Mouse (Mus musculus) forebrain, embryonic 13.5 days (tissue): ENCODE results near the gene Fosl1. TPM values are rescaled to one million over a fixed set of nuclear protein-coding genes. Genes with fewer than 3 reads are reported as not detected.
"Not testable (repeated sequence)": the region's sequence is repeated elsewhere in the genome, so short reads cannot be mapped to it uniquely, and the experiment has no call there.

Experiments used
- ATAC-seq: fragments of 200-750 bp; cut with Nextera tagmentation; 2 replicates; pipeline ENCODE4 v1.8.0; 2017
- H3K27ac ChIP-seq: fragments of 300-500 bp; sonication (generic); 2 replicates; pipeline ENCODE4 v1.5.1; 2015; ENCODE audit warnings: inconsistent platforms, mild to moderate bottlenecking, moderate library complexity
- H3K27me3 ChIP-seq: fragments of 300-500 bp; sonication (generic); 2 replicates; pipeline ENCODE4 v1.6.1; 2015; ENCODE audit warnings: mild to moderate bottlenecking, inconsistent platforms
- H3K36me3 ChIP-seq: fragments of 300-500 bp; sonication (generic); 2 replicates; pipeline ENCODE4 v1.6.1; 2015; ENCODE audit warnings: mild to moderate bottlenecking, inconsistent platforms; ENCODE audit not compliant: poor library complexity, severe bottlenecking
- H3K4me1 ChIP-seq: fragments of 300-500 bp; sonication (generic); 2 replicates; pipeline ENCODE4 v1.6.1; 2015; ENCODE audit warnings: inconsistent platforms
- H3K4me2 ChIP-seq: fragments of 300-500 bp; sonication (generic); 2 replicates; pipeline ENCODE4 v1.6.1; 2015; ENCODE audit warnings: inconsistent platforms, mild to moderate bottlenecking, moderate library complexity
- H3K4me3 ChIP-seq: fragments of 300-500 bp; sonication (generic); 2 replicates; pipeline ENCODE4 v1.5.1; 2015; ENCODE audit warnings: mild to moderate bottlenecking, inconsistent platforms
- H3K9ac ChIP-seq: fragments of 300-500 bp; sonication (generic); 2 replicates; pipeline ENCODE4 v1.6.1; 2015; ENCODE audit warnings: mild to moderate bottlenecking, inconsistent platforms
- H3K9me3 ChIP-seq: fragments of 300-500 bp; sonication (generic); replicated peaks from 2 replicates; pipeline ENCODE4 v1.6.1; 2016; ENCODE audit warnings: inconsistent platforms
- WGBS: fragments of 180-500 bp; shearing (Covaris S2); methylation state at CpG from one replicate; pipeline ENCODE4 v1.1.7; 2015; 5-methylcytosine and 5-hydroxymethylcytosine counted together
- polyA plus RNA-seq: library from polyadenylated mRNA; unstranded; fragments of >200 nt; fragmentation: Nextera tagmentation; extraction: Ambion mirVana; gene quantifications from 2 replicates; pipeline ENCODE4 v1.2.1, GENCODE M21; 2015

Fosl1 gene
- polyA plus RNA-seq, 1 experiment from 2014 or later = not detected

- Histone ChIP-seq H3K4me2 (peak within 1 kb of the TSS; percentile 86), H3K27me3 (no peaks in the 10 kb centered on the region), H3K4me3 (peak within 1 kb of the TSS; percentile 59), H3K36me3 (peaks cover 43% of the 10 kb centered on the region), H3K4me1 (peaks cover 44% of the 10 kb centered on the region), H3K9ac (peak within 1 kb of the TSS; percentile 71), H3K27ac (peak within 1 kb of the TSS; percentile 98), H3K9me3 (no peaks in the 10 kb centered on the region)
- ATAC-seq = peak; percentile 57
- under 1% methylated on average over 39 of the region's 39 CpGs for WGBS
Measured at GRCm38 (mm10) chr19:5487768-5488550, 40.6 kb downstream of the Fosl1 start, which contains the start of gene Mus81. Mus81 (minus strand) TSS chr19:5488402.

- 0% methylated on average over 26 of the region's 26 CpGs for WGBS
- peak; percentile 79 for ATAC-seq
- H3K4me1 ChIP-seq = peaks cover 49% of the 10 kb centered on the region
- no peaks in the 10 kb centered on the region for H3K27me3 ChIP-seq
- H3K4me3 ChIP-seq = peak overlapping the region; percentile 59
- no peaks in the 10 kb centered on the region for H3K9me3 ChIP-seq
- peak overlapping the region; percentile 98 for H3K27ac ChIP-seq
- peak overlapping the region; percentile 86 for H3K4me2 ChIP-seq
- peak overlapping the region; percentile 64 for H3K9ac ChIP-seq
- peaks cover 43% of the 10 kb centered on the region for H3K36me3 ChIP-seq
Measured at GRCm38 (mm10) chr19:5488878-5489571, 41.7 kb downstream of the Fosl1 start.

- not testable (repeated sequence) for H3K9ac ChIP-seq, H3K9me3 ChIP-seq, H3K27me3 ChIP-seq, ATAC-seq
- H3K4me1 ChIP-seq = peaks cover 49% of the 10 kb centered on the region
- H3K27ac ChIP-seq = peak overlapping the region; percentile 100
- H3K4me3 ChIP-seq = peak overlapping the region; percentile 96
- peak overlapping the region; percentile 86 for H3K4me2 ChIP-seq
- 52% methylated on average over 10 of the region's 10 CpGs for WGBS
- H3K36me3 ChIP-seq = peaks cover 43% of the 10 kb centered on the region
Measured at GRCm38 (mm10) chr19:5489721-5490120, 42.4 kb downstream of the Fosl1 start.

- Histone ChIP-seq H3K4me3 (peak within 1 kb of the TSS; percentile 96), H3K27ac (peak within 1 kb of the TSS; percentile 100), H3K4me2 (peak within 1 kb of the TSS; percentile 86), H3K27me3 (no peaks in the 10 kb centered on the region), H3K9ac (peak within 1 kb of the TSS; percentile 98), H3K36me3 (peaks cover 41% of the 10 kb centered on the region), H3K4me1 (peaks cover 49% of the 10 kb centered on the region), H3K9me3 (no peaks in the 10 kb centered on the region)
- WGBS = under 1% methylated on average over 62 of the region's 62 CpGs
- peak; percentile 77 for ATAC-seq
Measured at GRCm38 (mm10) chr19:5490313-5490897, 43.1 kb downstream of the Fosl1 start, which contains the start of gene Cfl1. Cfl1 (plus strand) TSS chr19:5490455.

- peak; percentile 19 for ATAC-seq
- Histone ChIP-seq H3K4me1 (peaks cover 49% of the 10 kb centered on the region), H3K9ac (peak overlapping the region; percentile 98), H3K27me3 (no peaks in the 10 kb centered on the region), H3K9me3 (no peaks in the 10 kb centered on the region), H3K4me2 (peak overlapping the region; percentile 86), H3K36me3 (peaks cover 41% of the 10 kb centered on the region), H3K27ac (peak overlapping the region; percentile 100), H3K4me3 (peak overlapping the region; percentile 96)
- under 1% methylated on average over 59 of the region's 59 CpGs for WGBS
Measured at GRCm38 (mm10) chr19:5490898-5491708, 43.8 kb downstream of the Fosl1 start.

GRCm38 (mm10) chr19:5492641-5493040 lies 45.3 kb downstream of the Fosl1 start:
- 90% methylated on average over 4 of the region's 4 CpGs for WGBS
- no peak overlapping the region for H3K9ac ChIP-seq
- H3K36me3 ChIP-seq = peaks cover 54% of the 10 kb centered on the region
- no peaks in the 10 kb centered on the region for H3K27me3 ChIP-seq
- H3K27ac ChIP-seq = no peak overlapping the region
- ATAC-seq = no peak
- H3K4me3 ChIP-seq = no peak overlapping the region
- no peaks in the 10 kb centered on the region for H3K9me3 ChIP-seq
- H3K4me2 ChIP-seq = peak overlapping the region; percentile 86; the same call in 1 of the 2 replicates
- H3K4me1 ChIP-seq = peaks cover 36% of the 10 kb centered on the region

- not testable (repeated sequence) for H3K4me3 ChIP-seq, H3K9ac ChIP-seq, H3K27me3 ChIP-seq, H3K27ac ChIP-seq, H3K4me2 ChIP-seq, H3K9me3 ChIP-seq, ATAC-seq
- 70% methylated on average over 9 of the region's 9 CpGs for WGBS
- H3K36me3 ChIP-seq = peaks cover 58% of the 10 kb centered on the region
- H3K4me1 ChIP-seq = peaks cover 32% of the 10 kb centered on the region
Measured at GRCm38 (mm10) chr19:5493301-5493721, 46.0 kb downstream of the Fosl1 start.

- Histone ChIP-seq H3K27me3 (no peaks in the 10 kb centered on the region), H3K4me3 (no peak overlapping the region), H3K36me3 (peaks cover 58% of the 10 kb centered on the region), H3K9me3 (no peaks in the 10 kb centered on the region), H3K27ac (no peak overlapping the region), H3K4me1 (peaks cover 24% of the 10 kb centered on the region), H3K4me2 (no peak overlapping the region), H3K9ac (no peak overlapping the region)
- WGBS = 83% methylated on average over 3 of the region's 3 CpGs
- ATAC-seq = no peak
Measured at GRCm38 (mm10) chr19:5494314-5494713, 47.0 kb downstream of the Fosl1 start.

- no peak overlapping the region for H3K4me2 ChIP-seq
- H3K9me3 ChIP-seq = no peaks in the 10 kb centered on the region
- no peak overlapping the region for H3K4me3 ChIP-seq
- 83% methylated on average over 12 of the region's 12 CpGs for WGBS
- peaks cover 58% of the 10 kb centered on the region for H3K36me3 ChIP-seq
- H3K9ac ChIP-seq = no peak overlapping the region
- no peaks in the 10 kb centered on the region for H3K27me3 ChIP-seq
- peaks cover 17% of the 10 kb centered on the region for H3K4me1 ChIP-seq
- no peak for ATAC-seq
- no peak overlapping the region for H3K27ac ChIP-seq
Measured at GRCm38 (mm10) chr19:5495353-5496051, 48.2 kb downstream of the Fosl1 start.

GRCm38 (mm10) chr19:5496052-5496370 lies 48.7 kb downstream of the Fosl1 start:
- WGBS = 89% methylated on average over 16 of the region's 16 CpGs
- Histone ChIP-seq H3K9ac (no peak overlapping the region), H3K27ac (no peak overlapping the region), H3K9me3 (no peaks in the 10 kb centered on the region), H3K4me1 (peaks cover 17% of the 10 kb centered on the region), H3K4me3 (no peak overlapping the region), H3K36me3 (peaks cover 58% of the 10 kb centered on the region), H3K27me3 (no peaks in the 10 kb centered on the region), H3K4me2 (no peak overlapping the region)
- ATAC-seq = no peak

GRCm38 (mm10) chr19:5500330-5500875 lies 53.1 kb downstream of the Fosl1 start:
- Histone ChIP-seq H3K4me1 (no peaks in the 10 kb centered on the region), H3K27ac (no peak overlapping the region), H3K9ac (no peak overlapping the region), H3K4me2 (no peak overlapping the region), H3K4me3 (no peak overlapping the region), H3K9me3 (no peaks in the 10 kb centered on the region), H3K36me3 (peaks cover 43% of the 10 kb centered on the region), H3K27me3 (no peaks in the 10 kb centered on the region)
- ATAC-seq = no peak
- 91% methylated on average over 2 of the region's 2 CpGs for WGBS
